Comparison of ENCODE assay signal across 8 mouse cellular contexts in genomic region chr2:181593042-181593421, GRCm38 (mm10). TPM values are rescaled to one million over a fixed set of nuclear protein-coding genes. Genes with fewer than 3 reads are reported as not detected.
A peak's percentile ranks its signal among the peaks of the same experiment; 100 is the strongest.
DNase-seq lines count a peak whose midpoint lies in the region; ATAC-seq and TF ChIP-seq lines count a peak whose summit lies in the region.

No protein-coding gene starts in this region.

- DNase-seq in lung, embryonic 14.5 days: peak; percentile 70
- DNase-seq in lung, postnatal 25 days (ENCODE audit: low spot score): no peak
- DNase-seq in embryonic facial prominence, embryonic 10.5 days (ENCODE audit: low spot score): no peak
- DNase-seq in intestine, embryonic 14.5 days (ENCODE audit: low spot score): no peak
- DNase-seq in layer of hippocampus, postnatal 36 days: no peak
- DNase-seq in urinary bladder, adult 18-20 months (ENCODE audit: low spot score in 2 of 2): no peak
- no peak for DNase-seq in right cerebral cortex, postnatal 14 days

- no peaks in the 10 kb centered on the region for H3K27me3 ChIP-seq in lung, embryonic 14.5 days (ENCODE audit: insufficient read depth, low read length)
- H3K27me3 ChIP-seq in embryonic facial prominence, embryonic 10.5 days (replicated peaks; ENCODE audit: low read depth, poor library complexity, severe bottlenecking): peaks cover 14% of the 10 kb centered on the region
- H3K27me3 ChIP-seq in intestine, embryonic 14.5 days (replicated peaks; ENCODE audit: control insufficient read depth, insufficient read depth, low read length): peaks cover 2% of the 10 kb centered on the region; the same call in 1 of the 2 replicates

- TF ChIP-seq CTCF in lung, embryonic 14.5 days (IDR thresholded peaks at IDR 0.05; ENCODE audit: low read depth): no peak

- H3K4me1 ChIP-seq in lung, embryonic 14.5 days (ENCODE audit: insufficient read depth): no peaks in the 10 kb centered on the region
- H3K4me1 ChIP-seq in embryonic facial prominence, embryonic 10.5 days: peaks cover 25% of the 10 kb centered on the region
- peaks cover 9% of the 10 kb centered on the region; the same call in 1 of the 2 replicates for H3K4me1 ChIP-seq in intestine, embryonic 14.5 days (replicated peaks; ENCODE audit: control insufficient read depth, insufficient read depth, low read length)

- WGBS in lung, embryonic 14.5 days: 2% methylated on average over 6 of the region's 6 CpGs
- 9% methylated on average over 6 of the region's 6 CpGs for WGBS in embryonic facial prominence, embryonic 10.5 days
- 4% methylated on average over 6 of the region's 6 CpGs for WGBS in intestine, embryonic 14.5 days

- peak overlapping the region; percentile 82 for H3K27ac ChIP-seq in lung, embryonic 14.5 days (ENCODE audit: low read depth)
- peak overlapping the region; percentile 94 for H3K27ac ChIP-seq in embryonic facial prominence, embryonic 10.5 days (replicated peaks)
- peak overlapping the region; percentile 65 for H3K27ac ChIP-seq in intestine, embryonic 14.5 days (ENCODE audit: low read depth)

- peak overlapping the region; percentile 96 for H3K4me3 ChIP-seq in lung, embryonic 14.5 days (ENCODE audit: low read depth, low read length)
- H3K4me3 ChIP-seq in embryonic facial prominence, embryonic 10.5 days: peak overlapping the region; percentile 96
- H3K4me3 ChIP-seq in intestine, embryonic 14.5 days (ENCODE audit: low read depth, low read length): peak overlapping the region; percentile 95

- no peaks in the 10 kb centered on the region for H3K9me3 ChIP-seq in lung, embryonic 14.5 days (ENCODE audit: low read depth, low read length)
- H3K9me3 ChIP-seq in embryonic facial prominence, embryonic 10.5 days: no peaks in the 10 kb centered on the region
- no peaks in the 10 kb centered on the region for H3K9me3 ChIP-seq in intestine, embryonic 14.5 days (ENCODE audit: control insufficient read depth, low read length)

- peak; percentile 48 for ATAC-seq in lung, embryonic 14.5 days (ENCODE audit: insufficient read depth)
- ATAC-seq in intestine, embryonic 14.5 days (replicated peaks; ENCODE audit: low FRiP score, low TSS enrichment, low read depth): peak; percentile 10; the same call in 1 of the 2 replicates
- peak; percentile 26 for ATAC-seq in megakaryocyte progenitor cell, adult 5-6 weeks (replicated peaks; ENCODE audit: poor library complexity)

- peak overlapping the region; percentile 84 for H3K4me2 ChIP-seq in lung, embryonic 14.5 days
- peak overlapping the region; percentile 85 for H3K4me2 ChIP-seq in intestine, embryonic 14.5 days (ENCODE audit: low read length)

- H3K36me3 ChIP-seq in lung, embryonic 14.5 days (ENCODE audit: insufficient read depth): peaks cover 33% of the 10 kb centered on the region
- H3K36me3 ChIP-seq in embryonic facial prominence, embryonic 10.5 days (replicated peaks): peaks cover 33% of the 10 kb centered on the region
- peaks cover 28% of the 10 kb centered on the region for H3K36me3 ChIP-seq in intestine, embryonic 14.5 days (ENCODE audit: control insufficient read depth, insufficient read depth, low read length)

- peak overlapping the region; percentile 91 for H3K9ac ChIP-seq in lung, embryonic 14.5 days
- H3K9ac ChIP-seq in intestine, embryonic 14.5 days (ENCODE audit: low read length): peak overlapping the region; percentile 85

RNA-seq across cellular contexts. Expression of gene Zfp512b, which starts 0.4 kb away (rescaled TPM):
- polyA plus RNA-seq in lung, embryonic 14.5 days (2014; fragmentation: Nextera tagmentation; extraction: Ambion mirVana): 52.5 and 58.6 TPM in 2 replicates
- 56.0 and 59.1 TPM in 2 replicates for polyA plus RNA-seq in embryonic facial prominence, embryonic 10.5 days (2016; fragmentation: Nextera tagmentation; extraction: Ambion mirVana)
- 35.0 TPM in 2 replicates for polyA plus RNA-seq in intestine, embryonic 14.5 days (2014; fragmentation: Nextera tagmentation; extraction: Ambion mirVana)
- total RNA-seq in megakaryocyte progenitor cell, adult 5-6 weeks (2015): 8.1 and 13.5 TPM in 2 replicates
- 7.6 and 16.4 TPM in 2 replicates for total RNA-seq in megakaryocyte progenitor cell, adult 5-6 weeks (2017)
- total RNA-seq in layer of hippocampus, postnatal 36 days (2021): 100 to 1,000 TPM in 1 of 2 experiments, 10 to 100 TPM in 1; 96.3 to 101 TPM

RNA-seq across cellular contexts. Expression of gene Prpf6, which starts 1.4 kb away (rescaled TPM):
- polyA plus RNA-seq in lung, embryonic 14.5 days (2014; fragmentation: Nextera tagmentation; extraction: Ambion mirVana): 58.8 and 59.6 TPM in 2 replicates
- 77.2 and 82.6 TPM in 2 replicates for polyA plus RNA-seq in embryonic facial prominence, embryonic 10.5 days (2016; fragmentation: Nextera tagmentation; extraction: Ambion mirVana)
- 53.6 and 59.9 TPM in 2 replicates for polyA plus RNA-seq in intestine, embryonic 14.5 days (2014; fragmentation: Nextera tagmentation; extraction: Ambion mirVana)
- 19.2 and 20.3 TPM in 2 replicates for total RNA-seq in megakaryocyte progenitor cell, adult 5-6 weeks (2015)
- 79.3 and 93.2 TPM in 2 replicates for total RNA-seq in megakaryocyte progenitor cell, adult 5-6 weeks (2017)
- total RNA-seq in layer of hippocampus, postnatal 36 days (2021): 10 to 100 TPM; 55.7 to 58.1 TPM

RNA-seq across cellular contexts. Expression of gene Samd10, which starts 6.0 kb away (rescaled TPM):
- polyA plus RNA-seq in lung, embryonic 14.5 days (2014; fragmentation: Nextera tagmentation; extraction: Ambion mirVana): 23.2 and 27.8 TPM in 2 replicates
- polyA plus RNA-seq in embryonic facial prominence, embryonic 10.5 days (2016; fragmentation: Nextera tagmentation; extraction: Ambion mirVana): 24.9 and 25.5 TPM in 2 replicates
- 25.4 and 26.4 TPM in 2 replicates for polyA plus RNA-seq in intestine, embryonic 14.5 days (2014; fragmentation: Nextera tagmentation; extraction: Ambion mirVana)
- 9.0 and 10.9 TPM in 2 replicates for total RNA-seq in megakaryocyte progenitor cell, adult 5-6 weeks (2015)
- 2.0 TPM in 2 replicates for total RNA-seq in megakaryocyte progenitor cell, adult 5-6 weeks (2017)
- 10 to 100 TPM; 14.3 to 16.4 TPM for total RNA-seq in layer of hippocampus, postnatal 36 days (2021)

RNA-seq across cellular contexts. Expression of gene Uckl1, which starts 8.3 kb away (rescaled TPM):
- polyA plus RNA-seq in lung, embryonic 14.5 days (2014; fragmentation: Nextera tagmentation; extraction: Ambion mirVana): 36.9 and 38.3 TPM in 2 replicates
- 41.1 and 41.3 TPM in 2 replicates for polyA plus RNA-seq in embryonic facial prominence, embryonic 10.5 days (2016; fragmentation: Nextera tagmentation; extraction: Ambion mirVana)
- 62.8 and 65.1 TPM in 2 replicates for polyA plus RNA-seq in intestine, embryonic 14.5 days (2014; fragmentation: Nextera tagmentation; extraction: Ambion mirVana)
- 72.0 and 87.0 TPM in 2 replicates for total RNA-seq in megakaryocyte progenitor cell, adult 5-6 weeks (2015)
- total RNA-seq in megakaryocyte progenitor cell, adult 5-6 weeks (2017): 54.7 and 67.0 TPM in 2 replicates
- total RNA-seq in layer of hippocampus, postnatal 36 days (2021): 10 to 100 TPM; 59.6 to 60.7 TPM
